Mouse (Mus musculus) cerebellum, adult (tissue): ENCODE measurements around the gene Nudc.

Experiments
- ATAC-seq: cut with Nextera tagmentation; 2 replicates; pipeline ENCODE4 v1.9.2; 2017; ENCODE audit warnings: mild to moderate bottlenecking, moderate library complexity, mixed read lengths; ENCODE audit not compliant: insufficient number of reproducible peaks, low FRiP score, low TSS enrichment

Gene Nudc

DNA sequence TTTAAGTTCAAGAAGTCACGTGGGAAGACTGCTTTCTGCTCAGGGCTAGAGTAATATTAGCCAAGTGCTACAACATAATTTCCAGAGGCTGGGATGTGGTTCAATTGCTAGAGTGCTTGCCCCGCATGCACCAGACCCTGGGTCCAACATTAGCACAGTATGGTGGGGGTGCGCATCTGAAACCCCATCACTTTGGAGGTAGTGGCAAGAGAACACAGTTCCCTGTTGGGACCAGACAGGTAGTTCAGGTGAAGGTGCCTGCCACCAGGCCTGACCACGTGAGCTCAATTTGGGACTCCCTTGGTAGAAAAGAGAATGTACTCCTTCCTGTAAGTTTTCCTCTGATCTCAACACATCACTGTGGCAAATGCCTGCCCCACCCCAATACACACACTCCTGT, 50.9 kb downstream of the Nudc start:
- ATAC-seq, result no peak

DNA sequence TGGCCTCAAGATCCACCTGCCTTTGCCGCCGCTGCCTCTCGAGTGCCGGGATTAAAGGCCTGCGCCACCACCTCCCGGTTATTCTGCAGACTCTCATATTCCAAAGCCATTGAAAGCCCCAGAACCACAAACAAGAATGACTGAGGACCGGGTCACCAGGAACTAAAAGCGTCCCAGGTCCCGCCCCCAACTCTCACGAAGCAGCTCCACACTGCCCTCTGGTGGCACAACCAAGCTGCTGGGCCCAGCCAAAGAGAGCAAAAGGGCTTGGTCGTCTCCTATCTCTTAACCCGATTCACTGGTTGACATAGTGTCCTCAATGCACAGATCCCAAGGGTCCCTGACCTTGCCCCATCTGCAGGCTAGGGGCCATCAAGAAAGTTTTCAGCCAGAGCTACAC, 51.4 kb downstream of the Nudc start:
- 0 out of 2 replicates have a peak, but pooled peaks have one; percentile 26 for ATAC-seq

- ATAC-seq, result no peak
Observed at GRCm38 (mm10) chr4:133493895-133494294, 51.9 kb downstream of the Nudc start.

- ATAC-seq, result no peak
Observed at GRCm38 (mm10) chr4:133491800-133492199, 54.0 kb downstream of the Nudc start.

GRCm38 (mm10) chr4:133489489-133490245, 56.1 kb downstream of the Nudc start:
- no peak for ATAC-seq

GRCm38 (mm10) chr4:133488619-133489392, 57.0 kb downstream of the Nudc start:
- ATAC-seq, result no peak

- no peak for ATAC-seq
Observed at GRCm38 (mm10) chr4:133486673-133487357, 59.0 kb downstream of the Nudc start.

DNA sequence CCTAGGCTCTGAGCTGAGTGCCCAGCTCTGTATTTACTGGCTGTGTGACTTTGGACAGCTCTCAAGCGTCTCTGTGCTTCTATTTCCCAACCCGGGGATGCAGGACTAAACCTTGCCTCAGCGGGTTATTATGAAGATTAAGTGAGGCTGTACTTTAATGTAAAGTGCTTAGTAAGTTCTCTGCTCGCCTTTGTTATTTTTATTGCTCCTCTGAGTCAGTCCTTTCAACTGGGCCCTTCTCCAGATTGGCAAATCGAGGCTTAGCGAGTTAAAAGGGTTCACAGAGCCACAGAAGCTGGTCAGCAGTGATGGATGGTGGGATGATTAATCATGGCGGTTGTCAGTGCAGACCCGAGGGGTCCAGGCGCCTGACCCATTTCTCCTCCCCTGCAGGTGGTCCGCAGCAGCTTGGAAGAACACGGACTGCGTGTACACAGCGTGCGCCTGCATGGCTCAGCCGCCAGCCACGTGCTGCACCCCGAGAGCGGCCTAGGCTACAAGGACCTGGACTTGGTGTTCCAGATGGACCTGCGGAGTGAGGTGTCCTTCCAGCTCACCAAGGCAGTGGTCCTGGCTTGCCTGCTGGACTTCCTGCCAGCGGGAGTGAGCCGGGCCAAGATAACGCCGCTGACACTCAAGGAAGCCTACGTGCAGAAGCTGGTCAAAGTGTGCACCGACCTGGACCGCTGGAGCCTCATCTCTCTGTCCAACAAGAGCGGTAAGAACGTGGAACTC, 59.9 kb downstream of the Nudc start:
- ATAC-seq, result no peak

- ATAC-seq, result no peak
Observed at GRCm38 (mm10) chr4:133484266-133485025, 61.4 kb downstream of the Nudc start.
